Mouse (Mus musculus): ENCODE results near the gene Pkib.

GRCm38 (mm10) chr10:57784876-57785150 is 153.0 kb downstream of the Pkib start, which contains the start of gene Fabp7:
- TF ChIP-seq CTCF (conservative IDR thresholded peaks at IDR 0.05; ENCODE audit: low read length) (no peak), POU5F1 (IDR thresholded peaks at IDR 0.05; ENCODE audit: borderline replicate concordance, low read length) (no peak)

Data from E14TG2a.4 (cell line).